Mouse (Mus musculus): ENCODE results near the gene Atxn7l1. TPM values are rescaled to one million over a fixed set of nuclear protein-coding genes. Genes with fewer than 3 reads are reported as not detected.

Atxn7l1 gene
- total and polyA plus RNA-seq, 2 experiments from 2014 or later, result 15.8 to 24.9 TPM

DNA sequence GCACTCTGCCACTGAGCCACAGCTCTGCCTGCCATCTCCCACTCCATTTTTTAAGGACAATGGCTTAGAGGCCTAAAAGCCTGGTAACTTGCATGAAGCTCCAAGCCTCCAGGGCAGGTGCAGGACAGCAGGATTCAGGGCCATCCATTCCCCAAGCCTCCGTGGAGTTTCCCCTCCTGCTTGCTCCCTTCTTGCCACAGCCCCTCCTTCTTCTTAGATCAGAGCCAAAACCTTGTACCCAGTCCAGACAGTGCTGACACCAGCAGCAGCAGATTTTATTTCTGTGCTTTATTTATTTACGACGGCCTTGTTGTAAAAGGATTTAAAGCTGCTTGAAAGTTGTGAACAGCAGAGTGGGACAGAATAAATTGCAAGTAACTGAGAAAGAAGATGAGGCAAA is 140.2 kb downstream of the Atxn7l1 start:
- 45% methylated on average over 3 of the region's 3 CpGs for WGBS
- Histone ChIP-seq H3K27ac (no peak overlapping the region), H3K4me1 (ENCODE audit: insufficient read depth, low read length) (peaks cover 12% of the 10 kb centered on the region), H3K9me3 (ENCODE audit: low read length) (no peaks in the 10 kb centered on the region), H3K27me3 (ENCODE audit: insufficient read depth, low read length) (no peaks in the 10 kb centered on the region), H3K9ac (replicated peaks; ENCODE audit: low read length) (no peak overlapping the region), H3K4me2 (ENCODE audit: low read depth, low read length) (no peak overlapping the region), H3K4me3 (ENCODE audit: low read length) (no peak overlapping the region), H3K36me3 (ENCODE audit: insufficient read depth, low read length) (no peaks in the 10 kb centered on the region)
- ATAC-seq (no peak), DNase-seq (ENCODE audit: low spot score) (no peak)
- TF ChIP-seq CTCF (IDR thresholded peaks at IDR 0.05; ENCODE audit: low read depth), result no peak

DNA sequence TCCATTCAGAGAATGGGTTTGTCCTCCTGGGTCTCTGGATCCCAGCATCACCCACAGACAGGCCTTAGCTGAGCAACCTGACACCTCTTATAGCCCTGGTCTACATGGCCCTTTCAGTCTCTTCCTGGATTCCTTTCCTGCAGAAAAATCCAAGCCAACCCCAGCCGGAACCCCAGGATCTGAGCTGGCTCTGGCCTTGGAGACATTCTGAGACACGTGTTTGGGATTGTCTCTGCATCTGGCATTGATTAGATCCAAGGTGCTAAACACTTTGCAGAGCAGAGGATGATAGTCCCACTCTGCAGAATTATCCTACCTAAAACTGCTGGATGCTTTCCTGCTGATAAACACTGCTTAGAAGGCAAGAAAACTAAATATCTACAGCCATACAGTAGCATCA is 141.3 kb downstream of the Atxn7l1 start:
- Histone ChIP-seq H3K4me3 (ENCODE audit: low read length) (no peak overlapping the region), H3K4me1 (ENCODE audit: insufficient read depth, low read length) (peaks cover 12% of the 10 kb centered on the region), H3K27ac (peak overlapping the region; percentile 15; the same call in 1 of the 2 replicates), H3K27me3 (ENCODE audit: insufficient read depth, low read length) (no peaks in the 10 kb centered on the region), H3K9me3 (ENCODE audit: low read length) (no peaks in the 10 kb centered on the region), H3K9ac (replicated peaks; ENCODE audit: low read length) (no peak overlapping the region), H3K36me3 (ENCODE audit: insufficient read depth, low read length) (no peaks in the 10 kb centered on the region), H3K4me2 (ENCODE audit: low read depth, low read length) (no peak overlapping the region)
- 42% methylated on average over 2 of the region's 2 CpGs for WGBS
- ATAC-seq (no peak), DNase-seq (ENCODE audit: low spot score) (no peak)
- TF ChIP-seq CTCF (IDR thresholded peaks at IDR 0.05; ENCODE audit: low read depth), result no peak

DNA sequence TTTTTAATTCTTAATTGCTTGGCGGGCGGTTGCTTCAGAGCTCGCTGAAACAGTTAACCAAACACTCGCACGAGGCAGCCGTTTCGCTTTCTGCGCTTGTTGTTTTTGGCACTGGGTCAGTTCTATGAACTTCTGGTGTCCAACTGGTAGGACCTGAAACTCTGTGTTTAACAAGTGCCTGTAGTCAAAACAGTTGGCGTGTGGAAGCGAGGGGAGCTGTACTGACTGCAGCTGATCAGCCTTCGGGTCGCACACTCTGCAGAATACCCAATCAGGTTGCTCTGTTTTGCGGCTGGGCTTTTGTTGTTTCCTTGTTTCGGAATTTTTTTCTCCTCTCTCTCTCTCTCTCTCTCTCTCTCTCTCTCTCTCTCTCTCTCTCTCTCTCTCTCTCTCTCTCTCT is 154.6 kb downstream of the Atxn7l1 start:
- Histone ChIP-seq H3K9me3 (ENCODE audit: low read length) (no peaks in the 10 kb centered on the region), H3K27me3 (ENCODE audit: insufficient read depth, low read length) (0 out of 2 replicates have a peak, but pooled peaks cover 6% of the 10 kb centered on the region), H3K27ac (no peak overlapping the region), H3K36me3 (ENCODE audit: insufficient read depth, low read length) (no peaks in the 10 kb centered on the region), H3K4me1 (ENCODE audit: insufficient read depth, low read length) (peaks cover 12% of the 10 kb centered on the region), H3K9ac (replicated peaks; ENCODE audit: low read length) (no peak overlapping the region), H3K4me3 (ENCODE audit: low read length) (peak overlapping the region; percentile 39), H3K4me2 (ENCODE audit: low read depth, low read length) (peak overlapping the region; percentile 84)
- peak; percentile 72 for ATAC-seq
- peak; percentile 74 for DNase-seq (ENCODE audit: low spot score)
- no peak for TF ChIP-seq CTCF (IDR thresholded peaks at IDR 0.05; ENCODE audit: low read depth)
- under 1% methylated on average over 14 of the region's 14 CpGs for WGBS

DNA sequence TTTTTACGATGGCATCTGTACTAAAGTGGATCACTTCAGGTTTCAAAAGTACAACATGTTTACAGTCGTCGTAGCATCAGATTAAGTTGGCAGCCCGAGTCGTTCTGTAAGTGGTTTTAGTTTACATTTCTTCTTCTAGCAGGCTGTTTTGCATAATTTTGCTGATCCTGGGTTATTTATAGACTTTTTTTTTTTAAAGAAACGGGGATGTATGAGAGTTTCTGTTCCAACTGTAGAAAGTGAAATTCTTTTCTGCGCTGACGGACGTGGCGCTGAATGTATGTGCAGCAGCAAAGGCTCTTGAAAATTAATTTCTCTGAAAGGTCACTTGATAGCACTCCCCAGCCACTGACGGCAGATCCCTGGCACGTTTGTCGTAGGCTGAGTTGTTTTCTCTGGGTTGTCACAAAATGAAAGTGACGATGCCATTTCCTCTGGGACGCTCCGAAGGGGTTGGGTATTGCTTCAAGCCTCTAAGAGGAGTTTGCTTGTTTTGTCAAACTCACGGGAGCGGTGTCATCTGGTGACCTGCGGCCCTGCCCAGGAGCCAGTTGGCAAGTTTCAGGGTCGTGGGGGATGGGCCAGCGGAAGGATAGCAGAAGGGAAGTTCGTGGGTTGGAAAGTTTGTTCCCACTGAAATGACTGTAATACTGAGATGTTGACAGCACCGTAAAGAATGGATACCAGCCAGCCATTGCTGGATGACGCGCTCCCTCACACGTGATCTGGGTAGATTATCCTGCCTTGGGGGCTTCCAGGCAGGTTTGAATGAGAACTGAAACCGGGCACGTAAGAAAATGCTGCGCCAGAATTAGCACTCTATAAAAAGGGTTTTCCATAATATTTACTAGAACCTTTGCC is 155.3 kb downstream of the Atxn7l1 start:
- peak; percentile 58; the same call in 1 of the 2 replicates for ATAC-seq
- 2% methylated on average over 29 of the region's 29 CpGs for WGBS

DNA sequence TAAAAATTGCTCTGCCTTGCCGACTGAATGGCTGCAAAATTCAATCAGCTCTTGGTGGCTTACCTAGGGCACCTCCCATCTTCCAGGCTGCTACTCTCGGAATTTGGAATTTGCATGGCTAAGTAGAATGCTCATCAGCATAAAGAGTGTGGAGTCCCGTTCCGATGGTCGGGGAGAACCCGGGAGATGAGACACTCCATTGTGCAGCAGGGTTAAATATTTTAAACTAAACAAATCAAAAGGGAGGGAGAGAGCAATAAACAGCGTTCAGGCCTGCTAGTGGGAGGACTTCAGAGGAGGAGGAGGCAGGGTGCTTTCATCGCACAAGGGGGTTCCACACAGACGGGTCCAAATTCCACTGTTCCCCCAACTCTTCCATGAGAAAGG is 155.9 kb downstream of the Atxn7l1 start:
- no peaks in the 10 kb centered on the region for H3K9me3 ChIP-seq (ENCODE audit: low read length)
- peak overlapping the region; percentile 84 for H3K4me2 ChIP-seq (ENCODE audit: low read depth, low read length)
- H3K9ac ChIP-seq (replicated peaks; ENCODE audit: low read length), result peak overlapping the region; percentile 40; the same call in 1 of the 2 replicates
- ATAC-seq (peak; percentile 53), DNase-seq (ENCODE audit: low spot score) (no peak)
- TF ChIP-seq CTCF (IDR thresholded peaks at IDR 0.05; ENCODE audit: low read depth), result no peak
- 0 out of 2 replicates have a peak, but pooled peaks cover 6% of the 10 kb centered on the region for H3K27me3 ChIP-seq (ENCODE audit: insufficient read depth, low read length)
- peak overlapping the region; percentile 39 for H3K4me3 ChIP-seq (ENCODE audit: low read length)
- WGBS, result 6% methylated on average over 9 of the region's 9 CpGs
- H3K36me3 ChIP-seq (ENCODE audit: insufficient read depth, low read length), result no peaks in the 10 kb centered on the region
- H3K4me1 ChIP-seq (ENCODE audit: insufficient read depth, low read length), result peaks cover 12% of the 10 kb centered on the region
- no peak overlapping the region for H3K27ac ChIP-seq

More for the DNA sequence above, 155.3 kb downstream of the Atxn7l1 start:
- no peak for TF ChIP-seq CTCF (IDR thresholded peaks at IDR 0.05; ENCODE audit: low read depth)
- peak overlapping the region; percentile 84 for H3K4me2 ChIP-seq (ENCODE audit: low read depth, low read length)
- H3K9ac ChIP-seq (replicated peaks; ENCODE audit: low read length), result peak overlapping the region; percentile 40
- no peaks in the 10 kb centered on the region for H3K36me3 ChIP-seq (ENCODE audit: insufficient read depth, low read length)
- H3K9me3 ChIP-seq (ENCODE audit: low read length), result no peaks in the 10 kb centered on the region
- 0 out of 2 replicates have a peak, but pooled peaks cover 6% of the 10 kb centered on the region for H3K27me3 ChIP-seq (ENCODE audit: insufficient read depth, low read length)
- peak overlapping the region; percentile 39 for H3K4me3 ChIP-seq (ENCODE audit: low read length)
- H3K4me1 ChIP-seq (ENCODE audit: insufficient read depth, low read length), result peaks cover 12% of the 10 kb centered on the region
- DNase-seq (ENCODE audit: low spot score), result peak; percentile 48
- no peak overlapping the region for H3K27ac ChIP-seq

DNA sequence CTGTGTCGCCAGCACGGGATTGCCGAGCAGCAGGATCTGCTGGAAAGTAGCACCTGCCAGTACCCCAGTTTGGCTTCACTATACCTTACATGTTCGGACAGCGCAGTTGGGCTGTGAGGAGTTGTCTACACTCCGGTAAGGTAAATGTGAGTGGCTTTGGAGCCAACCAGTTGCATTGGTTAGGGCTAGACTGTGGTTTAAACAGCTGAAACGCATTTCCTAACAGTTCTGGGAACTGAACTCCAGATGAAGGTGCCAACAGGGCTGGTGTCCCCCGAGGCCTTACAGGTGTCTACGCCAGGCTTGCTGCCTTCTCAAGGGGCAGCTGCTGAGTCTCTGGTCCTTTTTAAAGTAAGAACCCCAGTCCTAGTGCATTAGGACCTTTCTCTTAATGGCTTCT is 157.6 kb downstream of the Atxn7l1 start:
- no peaks in the 10 kb centered on the region for H3K36me3 ChIP-seq (ENCODE audit: insufficient read depth, low read length)
- no peak overlapping the region for H3K9ac ChIP-seq (replicated peaks; ENCODE audit: low read length)
- H3K9me3 ChIP-seq (ENCODE audit: low read length), result no peaks in the 10 kb centered on the region

DNA sequence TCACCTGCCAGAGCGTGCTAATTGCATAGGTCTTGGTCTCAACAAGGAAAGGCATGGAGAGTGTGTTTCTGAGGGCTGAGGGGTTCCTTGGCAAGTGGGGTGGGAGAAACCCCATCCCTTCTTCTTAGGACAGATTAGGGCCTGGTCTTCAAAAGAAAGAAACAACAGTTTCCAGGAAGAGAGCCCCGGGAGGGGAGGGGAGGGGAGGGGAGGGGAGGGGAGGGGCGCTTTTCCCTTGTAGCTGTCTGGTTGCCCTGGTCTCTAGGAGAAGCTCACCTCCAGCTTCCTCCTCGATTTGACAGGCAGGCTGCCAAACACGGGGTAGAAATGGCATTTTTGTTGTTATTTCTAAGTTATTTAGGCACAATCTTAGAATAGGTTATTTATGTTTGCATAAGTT is 159.0 kb downstream of the Atxn7l1 start:
- Histone ChIP-seq H3K4me2 (ENCODE audit: low read depth, low read length) (no peak overlapping the region), H3K27ac (no peak overlapping the region), H3K9ac (replicated peaks; ENCODE audit: low read length) (no peak overlapping the region), H3K4me1 (ENCODE audit: insufficient read depth, low read length) (peaks cover 12% of the 10 kb centered on the region), H3K27me3 (ENCODE audit: insufficient read depth, low read length) (no peaks in the 10 kb centered on the region), H3K36me3 (ENCODE audit: insufficient read depth, low read length) (no peaks in the 10 kb centered on the region), H3K9me3 (ENCODE audit: low read length) (no peaks in the 10 kb centered on the region), H3K4me3 (ENCODE audit: low read length) (no peak overlapping the region)
- no peak for DNase-seq (ENCODE audit: low spot score)
- no peak for ATAC-seq
- WGBS, result 77% methylated on average over 3 of the region's 5 CpGs
- TF ChIP-seq CTCF (IDR thresholded peaks at IDR 0.05; ENCODE audit: low read depth), result no peak

More for the DNA sequence above, 157.6 kb downstream of the Atxn7l1 start:
- Histone ChIP-seq H3K27me3 (ENCODE audit: insufficient read depth, low read length) (0 out of 2 replicates have a peak, but pooled peaks cover 6% of the 10 kb centered on the region), H3K4me2 (ENCODE audit: low read depth, low read length) (no peak overlapping the region), H3K4me1 (ENCODE audit: insufficient read depth, low read length) (peaks cover 12% of the 10 kb centered on the region), H3K4me3 (ENCODE audit: low read length) (no peak overlapping the region), H3K27ac (no peak overlapping the region)
- 95% methylated on average over 9 of the region's 9 CpGs for WGBS
- no peak for ATAC-seq
- DNase-seq (ENCODE audit: low spot score), result no peak
- no peak for TF ChIP-seq CTCF (IDR thresholded peaks at IDR 0.05; ENCODE audit: low read depth)
